Mouse (Mus musculus) lung, postnatal 36 days (tissue): ENCODE results near the gene Cs.
"Not testable (repeated sequence)": the region's sequence is repeated elsewhere in the genome, so short reads cannot be mapped to it uniquely, and the experiment has no call there.

Source experiments
- DNase-seq: peaks from one replicate; pipeline ENCODE4 v3.0.0; 2022; ENCODE audit warnings: mixed read lengths

Cs gene

DNA sequence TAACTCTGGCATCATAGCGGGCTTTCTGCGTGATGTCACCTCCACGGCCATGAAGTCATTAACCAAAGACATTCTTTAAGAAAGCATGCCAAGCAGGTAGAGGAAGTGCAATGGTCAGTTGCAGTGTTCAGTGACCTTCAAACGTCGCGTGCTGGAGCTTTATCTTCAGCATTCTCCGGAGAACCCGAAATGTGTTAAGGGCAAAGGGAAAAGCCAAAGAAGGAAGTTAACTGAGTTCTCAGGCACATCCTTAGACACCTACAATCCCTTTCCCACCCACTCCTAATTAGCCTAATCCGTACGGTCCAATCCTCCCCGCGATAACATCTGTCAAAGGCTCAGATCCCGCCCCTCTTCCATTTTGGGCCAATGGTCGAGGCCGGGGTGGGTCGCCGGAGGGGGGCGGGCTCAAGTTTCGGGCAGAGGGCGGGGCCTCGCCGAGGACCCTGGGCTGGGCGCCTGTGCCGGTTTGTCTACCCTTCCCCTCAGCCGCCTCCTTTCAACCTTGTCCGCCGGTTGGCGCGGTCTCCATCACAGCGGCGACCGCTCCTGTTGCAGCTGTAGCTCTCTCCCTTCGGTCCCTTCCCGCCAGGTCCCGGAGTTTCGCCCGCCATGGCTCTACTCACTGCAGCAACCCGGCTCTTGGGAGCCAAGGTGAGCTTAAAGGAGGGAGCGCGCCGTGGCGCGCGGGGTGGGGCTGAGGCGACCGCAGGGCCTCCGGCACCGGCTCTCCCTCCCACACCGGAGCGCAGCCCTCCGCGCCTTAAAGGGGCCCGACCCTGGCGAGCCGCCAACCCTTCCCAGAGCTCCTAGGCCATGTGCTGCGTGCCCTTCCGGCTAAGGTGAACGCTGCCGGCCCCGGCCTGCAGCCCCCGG lies at the start of gene Cs:
TSS of gene Cs (plus strand) at position 429 of the 876 bp plus-strand sequence.
- DNase-seq: peak; percentile 98

DNA sequence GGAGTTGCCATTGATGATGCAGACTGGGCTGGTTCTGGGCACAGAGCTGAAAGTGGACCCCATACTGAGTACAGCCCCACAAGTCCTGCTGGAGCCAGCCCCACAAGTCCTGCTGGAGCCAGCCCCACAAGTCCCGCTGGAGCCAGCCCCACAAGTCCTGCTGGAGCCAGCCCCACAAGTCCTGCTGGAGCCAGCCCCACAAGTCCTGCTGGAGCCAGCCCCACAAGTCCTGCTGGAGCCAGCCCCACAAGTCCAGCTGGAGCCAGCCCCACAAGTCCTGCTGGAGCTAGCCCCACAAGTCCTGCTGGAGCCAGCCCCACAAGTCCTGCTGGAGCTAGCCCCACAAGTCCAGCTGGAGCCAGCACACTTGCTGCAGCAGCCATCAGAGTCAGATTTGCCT lies 46.9 kb upstream of the Cs start:
- peak; percentile 10 for DNase-seq

DNA sequence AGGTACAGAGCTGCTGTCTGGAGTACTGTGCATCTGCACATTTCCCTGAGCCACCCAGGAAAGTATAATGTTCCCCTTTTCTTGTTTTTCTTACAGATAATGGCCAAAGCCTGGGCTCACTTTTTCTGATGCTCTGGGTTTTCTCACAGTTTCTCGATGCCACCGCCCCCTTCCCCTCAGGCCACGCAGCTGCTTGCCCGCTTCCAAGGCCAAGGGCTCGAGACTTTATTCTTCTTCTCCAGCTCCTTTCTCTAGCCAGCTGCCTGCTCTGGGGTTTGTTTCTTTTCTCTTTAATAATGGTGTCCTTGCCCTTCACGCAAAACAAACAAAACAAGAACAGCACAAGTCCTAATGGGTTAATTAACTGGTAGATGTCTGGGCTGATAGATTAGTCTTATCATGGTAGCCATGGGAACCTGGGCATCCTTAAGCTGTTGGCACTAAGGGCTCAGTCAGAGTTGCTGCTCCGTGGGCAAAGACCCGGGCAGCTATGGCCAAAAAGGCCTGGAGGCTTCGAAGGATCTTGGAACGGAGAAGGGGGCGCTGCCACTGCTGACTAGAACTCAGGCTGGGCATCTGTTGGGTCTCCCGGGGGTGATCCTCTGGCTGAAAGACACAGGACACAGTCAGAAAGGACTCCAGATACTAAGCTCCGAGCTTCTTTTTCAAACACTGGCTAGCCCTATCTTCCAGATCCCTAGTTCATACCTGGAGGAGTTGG lies 41.0 kb upstream of the Cs start:
- no peak for DNase-seq

DNA sequence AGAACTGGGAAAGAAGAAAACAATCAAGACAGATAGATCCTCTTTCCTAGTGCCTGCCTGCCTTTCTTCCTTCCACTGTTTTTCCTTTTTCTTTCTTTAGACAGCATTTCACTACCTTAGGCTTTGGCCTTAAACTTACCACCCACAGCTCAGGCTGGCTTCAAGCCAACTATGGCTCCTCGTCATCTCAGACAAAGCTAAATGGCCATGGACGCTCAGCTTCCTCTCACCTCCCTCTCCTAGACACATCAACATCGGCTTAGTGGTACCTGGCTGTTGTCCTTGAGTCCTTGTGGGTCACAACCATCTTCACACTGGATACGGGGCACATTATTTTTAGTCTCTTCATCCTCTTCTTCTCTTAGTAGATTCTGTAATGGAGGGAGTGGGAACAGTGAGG lies 40.3 kb upstream of the Cs start:
- no peak for DNase-seq

GRCm38 (mm10) chr10:128297622-128298021 lies 39.9 kb upstream of the Cs start:
- DNase-seq: peak; percentile 19

GRCm38 (mm10) chr10:128298243-128298642 lies 39.3 kb upstream of the Cs start:
- DNase-seq: peak; percentile 54

DNA sequence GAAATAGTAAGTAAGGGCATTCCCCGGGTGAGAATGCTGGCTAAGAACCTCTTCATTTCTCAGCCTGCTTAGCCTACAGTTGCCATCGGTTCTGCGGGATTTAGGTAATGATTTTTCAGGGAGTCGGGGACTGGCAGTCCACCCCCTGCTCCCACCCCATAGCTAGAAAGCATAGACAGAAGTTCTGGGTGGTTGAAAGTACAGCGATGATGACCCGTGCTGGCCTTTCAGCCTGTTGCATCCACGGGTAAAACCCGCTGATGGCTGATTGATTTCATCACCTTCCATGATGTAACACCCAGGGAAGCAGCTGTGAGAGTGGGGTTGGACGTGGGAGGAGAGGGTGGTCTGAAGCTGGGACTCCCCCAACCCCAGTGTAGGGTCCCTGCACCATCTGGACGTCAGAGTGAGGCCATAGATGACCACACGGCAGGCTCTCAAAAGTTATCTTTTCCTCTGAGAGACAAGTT lies 38.8 kb upstream of the Cs start, which contains the start of gene Il23a:
TSS of gene Il23a (minus strand) at position 51 of the 470 bp plus-strand sequence.
- no peak for DNase-seq

DNA sequence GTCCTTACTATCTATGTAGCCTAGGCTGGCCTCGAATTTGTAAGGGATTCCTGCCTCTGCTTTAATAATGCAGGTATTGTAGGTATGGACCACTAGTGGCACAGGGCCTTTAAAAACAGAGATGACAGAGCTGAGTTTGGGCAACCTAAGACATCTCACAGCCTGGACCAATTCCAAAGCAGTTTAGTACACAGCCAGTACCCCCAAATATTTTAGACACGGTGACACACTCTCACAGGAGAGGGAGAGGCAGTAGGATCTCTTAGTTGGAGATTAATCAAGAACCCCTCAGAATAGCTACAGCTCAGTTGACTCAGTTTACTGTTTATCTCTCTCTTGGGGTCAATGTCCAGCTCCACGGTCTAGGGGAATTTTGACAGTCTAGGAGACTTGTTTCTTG lies 35.2 kb upstream of the Cs start:
- no peak for DNase-seq

GRCm38 (mm10) chr10:128302785-128303125 lies 34.8 kb upstream of the Cs start:
- no peak for DNase-seq

GRCm38 (mm10) chr10:128303126-128304021 lies 34.2 kb upstream of the Cs start, which contains the start of gene Pan2:
Gene Pan2, plus strand, starts transcription at chr10:128303335.
- peak; percentile 100 for DNase-seq

DNA sequence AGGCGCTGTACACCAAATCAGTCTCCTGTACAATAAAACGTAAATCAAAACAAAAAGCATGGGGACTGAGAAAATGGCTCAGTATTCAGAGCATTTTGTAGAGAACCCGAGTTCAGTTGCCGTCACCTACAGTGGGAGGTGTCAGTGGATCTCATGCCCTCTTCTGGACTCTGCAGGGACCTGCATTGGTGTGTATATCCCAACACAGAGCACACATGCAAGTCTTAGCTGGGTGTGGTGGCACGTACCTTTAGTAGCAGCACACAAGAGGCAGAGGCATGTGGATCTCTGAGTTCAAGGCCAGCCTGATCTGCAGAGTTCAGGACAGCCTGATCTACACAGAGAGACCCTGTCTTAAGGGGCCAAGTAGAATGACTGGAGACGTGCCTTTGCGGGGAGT lies 27.9 kb upstream of the Cs start:
- no peak for DNase-seq

DNA sequence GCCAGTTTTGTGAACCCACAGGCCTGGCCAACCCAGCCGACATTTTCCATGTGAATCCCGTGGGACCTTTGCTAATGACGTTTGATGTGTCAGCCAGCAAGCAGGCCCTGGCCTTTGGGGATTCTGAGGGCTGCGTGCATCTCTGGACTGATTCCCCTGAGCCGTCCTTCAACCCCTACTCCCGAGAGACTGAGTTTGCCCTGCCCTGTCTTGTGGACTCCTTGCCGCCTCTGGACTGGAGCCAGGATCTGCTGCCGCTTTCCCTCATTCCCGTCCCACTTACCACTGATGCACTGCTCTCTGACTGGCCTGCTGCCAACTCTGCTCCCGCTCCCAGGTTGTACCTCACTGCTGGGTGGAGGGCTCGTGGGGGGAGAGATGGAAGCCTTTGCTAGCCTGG lies 27.4 kb upstream of the Cs start:
- DNase-seq: peak; percentile 10

- DNase-seq: no peak
Observed at GRCm38 (mm10) chr10:128310902-128311301, 26.6 kb upstream of the Cs start.

GRCm38 (mm10) chr10:128315578-128315977 lies 22.0 kb upstream of the Cs start:
- DNase-seq: no peak

- no peak for DNase-seq
Observed at GRCm38 (mm10) chr10:128321641-128322040, 15.9 kb upstream of the Cs start.

- peak; percentile 88 for DNase-seq
Observed at GRCm38 (mm10) chr10:128322141-128323108, 15.1 kb upstream of the Cs start, which contains the start of gene Cnpy2. Gene Cnpy2, plus strand, starts transcription at chr10:128322459.

DNA sequence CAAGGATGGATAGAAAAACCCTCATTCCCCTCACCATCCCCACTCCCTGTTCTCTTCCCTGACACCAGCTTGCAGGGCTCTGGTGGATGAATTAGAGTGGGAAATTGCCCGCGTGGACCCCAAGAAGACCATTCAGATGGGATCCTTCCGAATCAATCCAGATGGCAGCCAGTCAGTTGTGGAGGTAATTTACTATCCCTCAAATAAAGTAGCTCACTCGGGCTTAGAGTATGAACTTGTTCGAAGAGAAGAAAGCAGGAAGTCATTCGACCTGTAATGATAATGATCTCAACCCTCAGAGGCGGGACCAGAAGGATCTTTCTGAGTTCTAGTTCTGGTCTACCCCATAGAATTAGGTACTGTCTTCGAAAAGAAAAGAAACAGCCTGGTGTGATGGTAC lies 14.0 kb upstream of the Cs start:
- DNase-seq: no peak

GRCm38 (mm10) chr10:128326825-128327224 lies 10.7 kb upstream of the Cs start:
- DNase-seq: no peak

DNA sequence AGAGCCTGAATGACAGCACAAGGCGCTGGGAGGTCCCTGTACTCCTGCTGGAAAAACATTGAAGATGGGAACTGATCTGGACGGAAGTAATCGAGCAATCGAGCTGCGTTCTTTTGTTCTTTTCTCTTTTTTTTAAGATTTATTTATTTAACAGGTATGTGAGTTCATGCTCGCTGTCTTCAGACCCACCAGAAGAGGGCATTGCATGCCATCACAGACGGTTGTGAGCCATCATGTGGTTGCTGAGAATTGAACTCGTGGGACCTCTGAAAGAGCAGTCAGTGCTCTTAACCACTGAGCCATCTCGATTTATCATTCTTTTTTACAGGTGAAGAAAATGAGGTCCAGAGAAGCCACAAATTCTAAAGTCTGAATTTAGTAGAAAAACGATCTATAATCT lies 9.9 kb upstream of the Cs start:
- no peak for DNase-seq

- not testable (repeated sequence) for DNase-seq
Observed at GRCm38 (mm10) chr10:128332358-128333249, 4.9 kb upstream of the Cs start.
